In genomic region chr19:5862335-5863085, GRCm38 (mm10) we compare ENCODE assay signal across 10 mouse cellular contexts. TPM values are rescaled to one million over a fixed set of nuclear protein-coding genes. Genes with fewer than 3 reads are reported as not detected.
DNase-seq lines count a peak whose midpoint lies in the region; ATAC-seq and TF ChIP-seq lines count a peak whose summit lies in the region.
"Had no signal": no experiment of that assay in that cellular context is flagged by ENCODE, and none has a peak within 500 bp of the region (broad histone marks: within the 10 kb centered on the region; RNA-seq: fewer than 3 reads in every experiment).

No protein-coding gene starts in this region.

- no peak for DNase-seq in forebrain, postnatal 0 days
- DNase-seq in forebrain, embryonic 11.5 days (ENCODE audit: low spot score), result no peak
- no peak for DNase-seq in left cerebral cortex, adult 2 months (ENCODE audit: extremely low spot score in 1 of 2, low spot score in 2 of 2)
- no peak for DNase-seq in left cerebral cortex, postnatal 25 days (ENCODE audit: low spot score in 2 of 2)
- peak; percentile 37 for DNase-seq in MEL (ENCODE audit: low read depth, low spot score)
- DNase-seq: thymus, postnatal 36 days had no signal

- WGBS in forebrain, postnatal 0 days, result 97% methylated on average over 14 of the region's 14 CpGs
- WGBS in forebrain, embryonic 11.5 days, result 96% methylated on average over 14 of the region's 14 CpGs
- 98% methylated on average over 14 of the region's 14 CpGs for WGBS in intestine, embryonic 16.5 days

- no peak overlapping the region for H3K9ac ChIP-seq in forebrain, postnatal 0 days
- no peak overlapping the region for H3K9ac ChIP-seq in forebrain, embryonic 11.5 days (ENCODE audit: low read length)
- no peak overlapping the region for H3K9ac ChIP-seq in MEL (ENCODE audit: control insufficient read depth, low read depth, low read length, poor library complexity, severe bottlenecking)
- no peak overlapping the region for H3K9ac ChIP-seq in intestine, embryonic 16.5 days (ENCODE audit: low read depth, low read length)
- H3K9ac ChIP-seq: hindbrain, embryonic 13.5 days; limb, embryonic 12.5 days had no signal

- peaks cover 33% of the 10 kb centered on the region for H3K36me3 ChIP-seq in forebrain, postnatal 0 days (ENCODE audit: insufficient read depth)
- H3K36me3 ChIP-seq in forebrain, embryonic 11.5 days (ENCODE audit: control insufficient read depth, insufficient read depth, low read length), result peaks cover 13% of the 10 kb centered on the region
- H3K36me3 ChIP-seq in MEL (ENCODE audit: control insufficient read depth in 1 of 2, insufficient read depth in 2 of 2, low read length in 2 of 2), result peaks cover 0 to 2% of the 10 kb centered on the region in 2 experiments; a peak in 1 of 4 replicates
- peaks cover 42% of the 10 kb centered on the region for H3K36me3 ChIP-seq in intestine, embryonic 16.5 days (ENCODE audit: control insufficient read depth, insufficient read depth, low read length)

- no peaks in the 10 kb centered on the region for H3K27me3 ChIP-seq in forebrain, postnatal 0 days (ENCODE audit: insufficient read depth, low read length)
- H3K27me3 ChIP-seq in forebrain, embryonic 11.5 days (ENCODE audit: control insufficient read depth, insufficient read depth, low read length), result no peaks in the 10 kb centered on the region
- H3K27me3 ChIP-seq in MEL (ENCODE audit: control insufficient read depth in 1 of 2, insufficient read depth in 2 of 2, low read length in 2 of 2), result no peaks in the 10 kb centered on the region
- H3K27me3 ChIP-seq in intestine, embryonic 16.5 days (replicated peaks; ENCODE audit: control insufficient read depth, insufficient read depth, low read length), result no peaks in the 10 kb centered on the region
- H3K27me3 ChIP-seq: hindbrain, embryonic 13.5 days; limb, embryonic 12.5 days had no signal

- ATAC-seq in forebrain, postnatal 0 days, result no peak
- no peak for ATAC-seq in forebrain, embryonic 11.5 days (replicated peaks; ENCODE audit: low FRiP score)
- ATAC-seq in megakaryocyte progenitor cell, adult 5-6 weeks (replicated peaks; ENCODE audit: poor library complexity), result 0 out of 2 replicates have a peak, but pooled peaks have one; percentile 31
- no peak for ATAC-seq in intestine, embryonic 16.5 days

- no peak overlapping the region for H3K4me2 ChIP-seq in forebrain, postnatal 0 days (ENCODE audit: low read depth)
- H3K4me2 ChIP-seq in forebrain, embryonic 11.5 days (ENCODE audit: low read depth, low read length, severe bottlenecking), result no peak overlapping the region
- no peak overlapping the region for H3K4me2 ChIP-seq in intestine, embryonic 16.5 days (ENCODE audit: low read depth, low read length)
- H3K4me2 ChIP-seq: hindbrain, embryonic 13.5 days; limb, embryonic 12.5 days had no signal

- no peaks in the 10 kb centered on the region for H3K79me2 ChIP-seq in MEL (ENCODE audit: control insufficient read depth, insufficient read depth, low read length, poor library complexity)

- peak; percentile 49 for TF ChIP-seq RAD21 in MEL (IDR thresholded peaks at IDR 0.05; ENCODE audit: low read depth, low read length)

- no peak for TF ChIP-seq POLR2A in MEL (IDR thresholded peaks at IDR 0.05; ENCODE audit: control insufficient read depth in 1 of 2, insufficient read depth in 1 of 2, low read depth in 1 of 2, low read length in 2 of 2, poor library complexity in 1 of 2)

- intact Hi-C loops in left cerebral cortex, adult 2 months (cut with DNase I), result no loop called here
- intact Hi-C loops in left cerebral cortex, postnatal 25 days (cut with DNase I), result no loop called here

- H3K27ac ChIP-seq in forebrain, postnatal 0 days (ENCODE audit: low read depth, low read length), result no peak overlapping the region
- no peak overlapping the region for H3K27ac ChIP-seq in forebrain, embryonic 11.5 days (ENCODE audit: low read depth, low read length)
- no peak overlapping the region for H3K27ac ChIP-seq in left cerebral cortex, adult 2 months
- H3K27ac ChIP-seq in MEL (ENCODE audit: control insufficient read depth, low read depth, low read length), result no peak overlapping the region
- H3K27ac ChIP-seq in intestine, embryonic 16.5 days (ENCODE audit: low read length), result no peak overlapping the region
- H3K27ac ChIP-seq: hindbrain, embryonic 13.5 days; limb, embryonic 12.5 days had no signal

- H3K9me3 ChIP-seq in forebrain, postnatal 0 days (ENCODE audit: low read length), result no peaks in the 10 kb centered on the region
- H3K9me3 ChIP-seq in forebrain, embryonic 11.5 days (ENCODE audit: control insufficient read depth, low read length), result no peaks in the 10 kb centered on the region
- no peaks in the 10 kb centered on the region for H3K9me3 ChIP-seq in MEL (replicated peaks; ENCODE audit: insufficient read depth, low read length)
- H3K9me3 ChIP-seq in intestine, embryonic 16.5 days (ENCODE audit: control insufficient read depth, low read length), result no peaks in the 10 kb centered on the region
- H3K9me3 ChIP-seq: hindbrain, embryonic 13.5 days had no signal

- no peak for TF ChIP-seq EP300 in MEL (IDR thresholded peaks at IDR 0.05; ENCODE audit: low read depth in 1 of 2, low read length in 2 of 2)

- no peak overlapping the region for H3K4me3 ChIP-seq in forebrain, postnatal 0 days (ENCODE audit: low read depth, low read length)
- H3K4me3 ChIP-seq in forebrain, embryonic 11.5 days (ENCODE audit: low read depth, low read length), result no peak overlapping the region
- no peak overlapping the region for H3K4me3 ChIP-seq in left cerebral cortex, adult 2 months
- H3K4me3 ChIP-seq in MEL (ENCODE audit: control insufficient read depth in 1 of 2, insufficient read depth in 1 of 2, low read depth in 2 of 2, low read length in 2 of 2), result no peak overlapping the region
- H3K4me3 ChIP-seq in intestine, embryonic 16.5 days (ENCODE audit: low read length), result no peak overlapping the region
- H3K4me3 ChIP-seq: hindbrain, embryonic 13.5 days; limb, embryonic 12.5 days had no signal

- TF ChIP-seq CTCF in forebrain, postnatal 0 days (IDR thresholded peaks at IDR 0.05; ENCODE audit: low read depth), result 0 out of 2 replicates have a peak, but pooled peaks have one; percentile 8
- peak; percentile 12; the same call in 1 of the 2 replicates for TF ChIP-seq CTCF in left cerebral cortex, adult 2 months (IDR thresholded peaks at IDR 0.05)
- peak in 2 of 3 experiments; percentile 29 to 47; a peak in 3 of 6 replicates for TF ChIP-seq CTCF in MEL (IDR thresholded peaks at IDR 0.05 in 2 of 3, conservative IDR thresholded peaks at IDR 0.05 in 1 of 3; ENCODE audit: control insufficient read depth in 1 of 3, insufficient read depth in 1 of 3, low read depth in 2 of 3, low read length in 3 of 3, poor library complexity in 1 of 3, severe bottlenecking in 1 of 3)

- no peaks in the 10 kb centered on the region for H3K4me1 ChIP-seq in forebrain, postnatal 0 days (ENCODE audit: insufficient read depth)
- no peaks in the 10 kb centered on the region for H3K4me1 ChIP-seq in forebrain, embryonic 11.5 days (replicated peaks; ENCODE audit: control insufficient read depth, insufficient read depth, low read length)
- H3K4me1 ChIP-seq in MEL (ENCODE audit: control insufficient read depth in 1 of 2, insufficient read depth in 2 of 2, low read length in 2 of 2), result no peaks in the 10 kb centered on the region
- no peaks in the 10 kb centered on the region for H3K4me1 ChIP-seq in intestine, embryonic 16.5 days (ENCODE audit: control insufficient read depth, insufficient read depth, low read length)
- H3K4me1 ChIP-seq: hindbrain, embryonic 13.5 days; limb, embryonic 12.5 days had no signal

RNA-seq across cellular contexts. Expression of gene Frmd8, which starts 12.6 kb away (rescaled TPM):
- total RNA-seq in forebrain, postnatal 0 days (2014; rRNA removed), result 8.5 and 13.3 TPM in 2 replicates
- polyA plus RNA-seq in forebrain, postnatal 0 days (2015; fragmentation: Nextera tagmentation; extraction: Ambion mirVana), result 9.0 and 10.3 TPM in 2 replicates
- 20.4 and 24.5 TPM in 2 replicates for polyA plus RNA-seq in forebrain, embryonic 11.5 days (2014; fragmentation: Nextera tagmentation; extraction: Ambion mirVana)
- total RNA-seq in left cerebral cortex, adult 2 months (2021), result 10 to 100 TPM; 10.1 to 13.4 TPM
- 10 to 100 TPM in 1 of 2 experiments, 1 to 10 TPM in 1; 9.5 to 14.6 TPM for total RNA-seq in left cerebral cortex, postnatal 25 days (2021)
- total RNA-seq in MEL (2012; rRNA removed), result 20.8 and 22.8 TPM in 2 replicates
- 10 to 100 TPM in 1 of 2 experiments, not detected in 1; 34.4 TPM for polyA plus RNA-seq in MEL (2012; ENCODE audit: insufficient read depth in 1 of 2, insufficient read length in 2 of 2, low read depth in 1 of 2, low replicate concordance in 2 of 2, missing spikeins in 1 of 2)
- total RNA-seq in megakaryocyte progenitor cell, adult 5-6 weeks (2015), result 15.7 and 16.3 TPM in 2 replicates
- total RNA-seq in megakaryocyte progenitor cell, adult 5-6 weeks (2017), result 16.2 and 17.7 TPM in 2 replicates
- polyA plus RNA-seq in intestine, embryonic 16.5 days (2015; fragmentation: Nextera tagmentation; extraction: Ambion mirVana), result 31.1 and 31.7 TPM in 2 replicates

RNA-seq across cellular contexts. Expression of gene Slc25a45, which starts 15.1 kb away (rescaled TPM):
- total RNA-seq in forebrain, postnatal 0 days (2014; rRNA removed), result 2.2 and 2.6 TPM in 2 replicates
- 2.0 and 2.9 TPM in 2 replicates for polyA plus RNA-seq in forebrain, postnatal 0 days (2015; fragmentation: Nextera tagmentation; extraction: Ambion mirVana)
- polyA plus RNA-seq in forebrain, embryonic 11.5 days (2014; fragmentation: Nextera tagmentation; extraction: Ambion mirVana), result 0.90 and 1.1 TPM in 2 replicates
- total RNA-seq in left cerebral cortex, adult 2 months (2021), result 1 to 10 TPM; 2.5 to 2.7 TPM
- total RNA-seq in left cerebral cortex, postnatal 25 days (2021), result 1 to 10 TPM; 2.5 to 3.0 TPM
- 20.7 and 23.5 TPM in 2 replicates for total RNA-seq in MEL (2012; rRNA removed)
- polyA plus RNA-seq in MEL (2012; ENCODE audit: insufficient read depth in 1 of 2, insufficient read length in 2 of 2, low read depth in 1 of 2, low replicate concordance in 2 of 2, missing spikeins in 1 of 2), result 10 to 100 TPM in 1 of 2 experiments, not detected in 1; 30.7 TPM
- 28.7 and 30.5 TPM in 2 replicates for total RNA-seq in megakaryocyte progenitor cell, adult 5-6 weeks (2015)
- total RNA-seq in megakaryocyte progenitor cell, adult 5-6 weeks (2017), result 30.2 and 39.5 TPM in 2 replicates
- polyA plus RNA-seq in intestine, embryonic 16.5 days (2015; fragmentation: Nextera tagmentation; extraction: Ambion mirVana), result 3.4 and 4.1 TPM in 2 replicates

RNA-seq across cellular contexts. Expression of gene Tigd3, which starts 31.4 kb away (rescaled TPM):
- 9.9 and 14.2 TPM in 2 replicates for total RNA-seq in forebrain, postnatal 0 days (2014; rRNA removed)
- 8.6 and 10.2 TPM in 2 replicates for polyA plus RNA-seq in forebrain, postnatal 0 days (2015; fragmentation: Nextera tagmentation; extraction: Ambion mirVana)
- polyA plus RNA-seq in forebrain, embryonic 11.5 days (2014; fragmentation: Nextera tagmentation; extraction: Ambion mirVana), result 10.1 and 10.7 TPM in 2 replicates
- total RNA-seq in left cerebral cortex, adult 2 months (2021), result 1 to 10 TPM; 4.3 to 4.7 TPM
- 1 to 10 TPM; 4.5 to 5.5 TPM for total RNA-seq in left cerebral cortex, postnatal 25 days (2021)
- 1.9 and 2.1 TPM in 2 replicates for total RNA-seq in MEL (2012; rRNA removed)
- 1 to 10 TPM in 1 of 2 experiments, not detected in 1; 2.2 TPM for polyA plus RNA-seq in MEL (2012; ENCODE audit: insufficient read depth in 1 of 2, insufficient read length in 2 of 2, low read depth in 1 of 2, low replicate concordance in 2 of 2, missing spikeins in 1 of 2)
- total RNA-seq in megakaryocyte progenitor cell, adult 5-6 weeks (2015), result 0.32 and 0.81 TPM in 2 replicates
- 1.5 and 2.8 TPM in 2 replicates for total RNA-seq in megakaryocyte progenitor cell, adult 5-6 weeks (2017)
- polyA plus RNA-seq in intestine, embryonic 16.5 days (2015; fragmentation: Nextera tagmentation; extraction: Ambion mirVana), result 1.5 and 1.7 TPM in 2 replicates

RNA-seq across cellular contexts. Expression of gene Dpf2, which starts 50.3 kb away (rescaled TPM):
- total RNA-seq in forebrain, postnatal 0 days (2014; rRNA removed), result 52.8 and 64.5 TPM in 2 replicates
- 56.8 and 60.1 TPM in 2 replicates for polyA plus RNA-seq in forebrain, postnatal 0 days (2015; fragmentation: Nextera tagmentation; extraction: Ambion mirVana)
- 232 and 246 TPM in 2 replicates for polyA plus RNA-seq in forebrain, embryonic 11.5 days (2014; fragmentation: Nextera tagmentation; extraction: Ambion mirVana)
- total RNA-seq in left cerebral cortex, adult 2 months (2021), result 100 to 1,000 TPM in 1 of 2 experiments, 10 to 100 TPM in 1; 94.8 to 100 TPM
- total RNA-seq in left cerebral cortex, postnatal 25 days (2021), result 10 to 100 TPM; 84.1 to 96.1 TPM
- total RNA-seq in MEL (2012; rRNA removed), result 45.7 and 58.6 TPM in 2 replicates
- polyA plus RNA-seq in MEL (2012; ENCODE audit: insufficient read depth in 1 of 2, insufficient read length in 2 of 2, low read depth in 1 of 2, low replicate concordance in 2 of 2, missing spikeins in 1 of 2), result 100 to 1,000 TPM; 133 to 166 TPM
- 47.6 and 50.3 TPM in 2 replicates for total RNA-seq in megakaryocyte progenitor cell, adult 5-6 weeks (2015)
- total RNA-seq in megakaryocyte progenitor cell, adult 5-6 weeks (2017), result 65.1 and 83.0 TPM in 2 replicates
- polyA plus RNA-seq in intestine, embryonic 16.5 days (2015; fragmentation: Nextera tagmentation; extraction: Ambion mirVana), result 109 and 119 TPM in 2 replicates
